In genomic region chr2:157566260-157566952, GRCm38 (mm10) we compare ENCODE assay signal across 8 mouse cellular contexts. TPM values are rescaled to one million over a fixed set of nuclear protein-coding genes. Genes with fewer than 3 reads are reported as not detected.
DNase-seq lines count a peak whose midpoint lies in the region; ATAC-seq and TF ChIP-seq lines count a peak whose summit lies in the region.

No protein-coding gene starts in this region.

- peak; percentile 66 for ATAC-seq in G1E (ENCODE audit: extremely low read depth, insufficient number of reproducible peaks, low FRiP score, poor library complexity, severe bottlenecking)
- ATAC-seq in forebrain, embryonic 15.5 days (replicated peaks): peak; percentile 85
- peak; percentile 85 for ATAC-seq in neural tube, embryonic 14.5 days (ENCODE audit: low read depth)

- no peak for TF ChIP-seq CTCF in G1E (IDR thresholded peaks at IDR 0.05; ENCODE audit: low read depth, low read length)
- peak; percentile 10; the same call in 1 of the 2 replicates for TF ChIP-seq CTCF in testis, adult 2 months (IDR thresholded peaks at IDR 0.05; ENCODE audit: control insufficient read depth, insufficient read depth, insufficient replicate concordance, low read depth, low read length)

- peak overlapping the region; percentile 80 for H3K4me2 ChIP-seq in forebrain, embryonic 15.5 days (replicated peaks)
- H3K4me2 ChIP-seq in neural tube, embryonic 14.5 days (ENCODE audit: low read depth, low read length): peak overlapping the region; percentile 87

- peak overlapping the region; percentile 97 for H3K4me3 ChIP-seq in G1E (ENCODE audit: low read depth, low read length)
- H3K4me3 ChIP-seq in forebrain, embryonic 15.5 days: peak overlapping the region; percentile 93
- H3K4me3 ChIP-seq in neural tube, embryonic 14.5 days (ENCODE audit: low read depth, low read length): peak overlapping the region; percentile 98
- H3K4me3 ChIP-seq in testis, adult 2 months (ENCODE audit: control insufficient read depth, low read depth, low read length): peak overlapping the region; percentile 97

- peak overlapping the region; percentile 96 for H3K9ac ChIP-seq in forebrain, embryonic 15.5 days (replicated peaks)
- peak overlapping the region; percentile 95 for H3K9ac ChIP-seq in neural tube, embryonic 14.5 days (replicated peaks; ENCODE audit: low read depth, low read length)

- peak overlapping the region; percentile 94 for H3K27ac ChIP-seq in forebrain, embryonic 15.5 days (replicated peaks)
- H3K27ac ChIP-seq in neural tube, embryonic 14.5 days (ENCODE audit: low read depth, low read length): peak overlapping the region; percentile 87
- H3K27ac ChIP-seq in testis, adult 2 months (ENCODE audit: control insufficient read depth, insufficient read depth, low read depth, low read length): peak overlapping the region; percentile 98

- H3K27me3 ChIP-seq in G1E (ENCODE audit: insufficient read depth, low read length): peaks cover 11% of the 10 kb centered on the region
- no peaks in the 10 kb centered on the region for H3K27me3 ChIP-seq in forebrain, embryonic 15.5 days
- H3K27me3 ChIP-seq in neural tube, embryonic 14.5 days (ENCODE audit: control insufficient read depth, insufficient read depth, low read length): no peaks in the 10 kb centered on the region
- H3K27me3 ChIP-seq in testis, adult 2 months (ENCODE audit: control insufficient read depth, insufficient read depth, low read length): no peaks in the 10 kb centered on the region

- WGBS in forebrain, embryonic 15.5 days: under 1% methylated on average over 36 of the region's 36 CpGs
- WGBS in neural tube, embryonic 14.5 days: under 1% methylated on average over 30 of the region's 36 CpGs

- H3K4me1 ChIP-seq in G1E (ENCODE audit: insufficient read depth, low read depth, low read length): peaks cover 50% of the 10 kb centered on the region
- peaks cover 44% of the 10 kb centered on the region for H3K4me1 ChIP-seq in forebrain, embryonic 15.5 days
- peaks cover 24% of the 10 kb centered on the region for H3K4me1 ChIP-seq in neural tube, embryonic 14.5 days (ENCODE audit: control insufficient read depth, insufficient read depth, low read length)
- peaks cover 13% of the 10 kb centered on the region for H3K4me1 ChIP-seq in testis, adult 2 months (ENCODE audit: control insufficient read depth, insufficient read depth, low read length)

- H3K9me3 ChIP-seq in G1E (replicated peaks): peaks cover 4% of the 10 kb centered on the region; the same call in 1 of the 2 replicates
- H3K9me3 ChIP-seq in forebrain, embryonic 15.5 days: peaks cover 3% of the 10 kb centered on the region; the same call in 1 of the 2 replicates
- H3K9me3 ChIP-seq in neural tube, embryonic 14.5 days (ENCODE audit: control insufficient read depth, low read length): no peaks in the 10 kb centered on the region

- peaks cover 20% of the 10 kb centered on the region for H3K36me3 ChIP-seq in G1E (replicated peaks)
- H3K36me3 ChIP-seq in forebrain, embryonic 15.5 days: peaks cover 8% of the 10 kb centered on the region
- no peaks in the 10 kb centered on the region; the same call in 1 of the 2 replicates for H3K36me3 ChIP-seq in neural tube, embryonic 14.5 days (ENCODE audit: control insufficient read depth, insufficient read depth, low read length)
- no peaks in the 10 kb centered on the region for H3K36me3 ChIP-seq in testis, adult 2 months (ENCODE audit: control insufficient read depth, insufficient read depth, low read length)

- TF ChIP-seq POLR2A in testis, adult 2 months (IDR thresholded peaks at IDR 0.05; ENCODE audit: control insufficient read depth, low read depth, low read length): peak; percentile 80

- DNase-seq in G1E (ENCODE audit: low spot score): peak; percentile 85
- DNase-seq in cerebellum, adult 18-20 months: peak; percentile 84 to 89
- DNase-seq in heart, postnatal 25 days (ENCODE audit: low spot score): peak; percentile 73
- DNase-seq in layer of hippocampus, adult 18-20 months (ENCODE audit: low spot score in 2 of 2): peak; percentile 78 to 90
- DNase-seq in lung, adult 18-20 months: peak; percentile 85 to 89

- intact Hi-C loops in heart, postnatal 25 days (cut with DNase I): no loop called here

RNA-seq across cellular contexts. Expression of gene Blcap, which starts 4.7 kb away (rescaled TPM):
- 24.1 and 27.2 TPM in 2 replicates for total RNA-seq in G1E (2014; fragmentation: Nextera tagmentation)
- total RNA-seq in G1E (2017): 22.0 and 23.3 TPM in 2 replicates
- 16.7 and 17.3 TPM in 2 replicates for polyA plus RNA-seq in G1E (2012)
- 184 and 201 TPM in 2 replicates for polyA plus RNA-seq in forebrain, embryonic 15.5 days (2015; fragmentation: Nextera tagmentation; extraction: Ambion mirVana)
- 10 to 100 TPM; 51.8 to 54.9 TPM for total RNA-seq in heart, postnatal 25 days (2021)
- 100 to 1,000 TPM; 120 to 136 TPM for total RNA-seq in layer of hippocampus, adult 18-20 months (2021)
- 244 and 299 TPM in 2 replicates for polyA plus RNA-seq in neural tube, embryonic 14.5 days (2014; fragmentation: Nextera tagmentation; extraction: Ambion mirVana)
- 31.4 and 35.0 TPM in 2 replicates for polyA plus RNA-seq in testis, adult 2 months (2012; rRNA removed)

RNA-seq across cellular contexts. Expression of gene Nnat, which starts 6.5 kb away (rescaled TPM):
- total RNA-seq in G1E (2014; fragmentation: Nextera tagmentation): not detected in 2 replicates
- total RNA-seq in G1E (2017): not detected in 2 replicates
- not detected in 2 replicates for polyA plus RNA-seq in G1E (2012)
- polyA plus RNA-seq in forebrain, embryonic 15.5 days (2015; fragmentation: Nextera tagmentation; extraction: Ambion mirVana): 6,946 and 7,065 TPM in 2 replicates
- 1 to 10 TPM in 1 of 2 experiments, under 1 TPM in 1; 0.29 to 1.4 TPM for total RNA-seq in heart, postnatal 25 days (2021)
- 100 to 1,000 TPM; 481 to 624 TPM for total RNA-seq in layer of hippocampus, adult 18-20 months (2021)
- 2,798 and 3,566 TPM in 2 replicates for polyA plus RNA-seq in neural tube, embryonic 14.5 days (2014; fragmentation: Nextera tagmentation; extraction: Ambion mirVana)
- 1.4 and 1.7 TPM in 2 replicates for polyA plus RNA-seq in testis, adult 2 months (2012; rRNA removed)

Comparison
In these comparisons a context has a peak if more than half of its experiments do, and no peak if none do; other contexts are left out.
1. Peak in every context shown above with its lines: DNase-seq, ATAC-seq, H3K4me3 ChIP-seq and H3K27ac ChIP-seq.
2. RNA of gene Nnat, which starts 6.5 kb away (polyA plus RNA-seq): 6,946 to 7,065 TPM in forebrain, embryonic 15.5 days and 2,798 to 3,566 TPM in neural tube, embryonic 14.5 days; 1.4 to 1.7 TPM in testis, adult 2 months and not detected in G1E; every median in the first group is over 1,000 times any median in the second.